Mouse (Mus musculus): ENCODE measurements around the gene Sec61b.

- TF ChIP-seq CTCF (IDR thresholded peaks at IDR 0.05; ENCODE audit: extremely low read depth, insufficient read depth, insufficient read length, insufficient replicate concordance) (no peak), POLR2A (IDR thresholded peaks at IDR 0.05; ENCODE audit: low read depth, low read length) (no peak)
Measured at GRCm38 (mm10) chr4:47493456-47493855, 19.0 kb downstream of the Sec61b start.
